Mouse (Mus musculus) embryonic facial prominence, embryonic 13.5 days (tissue): ENCODE measurements around the gene Gpn2. TPM values are rescaled to one million over a fixed set of nuclear protein-coding genes. Genes with fewer than 3 reads are reported as not detected.

ENCODE experiments used
- ATAC-seq: fragments of 200-750 bp; cut with Nextera tagmentation; 2 replicates; pipeline ENCODE4 v1.8.0; 2017; ENCODE audit warnings: low read depth; ENCODE audit not compliant: insufficient number of reproducible peaks, insufficient read depth, low FRiP score, low TSS enrichment
- H3K27ac ChIP-seq: fragments of 300-500 bp; sonication (generic); 2 replicates; pipeline ENCODE4 v1.5.1; 2015; ENCODE audit warnings: moderate library complexity, mild to moderate bottlenecking, inconsistent platforms
- H3K27me3 ChIP-seq: fragments of 300-500 bp; sonication (generic); 2 replicates; pipeline ENCODE4 v1.6.1; 2015; ENCODE audit warnings: mild to moderate bottlenecking, inconsistent platforms
- H3K36me3 ChIP-seq: fragments of 300-500 bp; sonication (generic); 2 replicates; pipeline ENCODE4 v1.6.1; 2015; ENCODE audit warnings: mild to moderate bottlenecking, inconsistent platforms
- H3K4me1 ChIP-seq: fragments of 300-500 bp; sonication (generic); 2 replicates; pipeline ENCODE4 v1.6.1; 2015; ENCODE audit warnings: inconsistent platforms
- H3K4me2 ChIP-seq: fragments of 300-500 bp; sonication (generic); 2 replicates; pipeline ENCODE4 v1.6.1; 2015; ENCODE audit warnings: moderate library complexity, mild to moderate bottlenecking, inconsistent platforms
- H3K4me3 ChIP-seq: fragments of 300-500 bp; sonication (generic); 2 replicates; pipeline ENCODE4 v1.5.1; 2015; ENCODE audit warnings: mild to moderate bottlenecking, inconsistent platforms
- H3K9ac ChIP-seq: fragments of 300-500 bp; sonication (generic); 2 replicates; pipeline ENCODE4 v1.6.1; 2015; ENCODE audit warnings: mild to moderate bottlenecking, inconsistent platforms
- H3K9me3 ChIP-seq: fragments of 300-500 bp; sonication (generic); 2 replicates; pipeline ENCODE4 v1.6.1; 2016; ENCODE audit warnings: inconsistent platforms
- WGBS: fragments of 180-500 bp; shearing (Covaris S2); methylation state at CpG from one replicate; pipeline ENCODE4 v1.1.7; 2015; ENCODE audit warnings: mixed read lengths; 5-methylcytosine and 5-hydroxymethylcytosine counted together
- polyA plus RNA-seq: library from polyadenylated mRNA; unstranded; fragments of >200 nt; fragmentation: Nextera tagmentation; extraction: Ambion mirVana; gene quantifications from 2 replicates; pipeline ENCODE4 v1.2.1, GENCODE M21; 2015

Gene Gpn2
- polyA plus RNA-seq, 1 experiment from 2014 or later, result 21.2 TPM

DNA sequence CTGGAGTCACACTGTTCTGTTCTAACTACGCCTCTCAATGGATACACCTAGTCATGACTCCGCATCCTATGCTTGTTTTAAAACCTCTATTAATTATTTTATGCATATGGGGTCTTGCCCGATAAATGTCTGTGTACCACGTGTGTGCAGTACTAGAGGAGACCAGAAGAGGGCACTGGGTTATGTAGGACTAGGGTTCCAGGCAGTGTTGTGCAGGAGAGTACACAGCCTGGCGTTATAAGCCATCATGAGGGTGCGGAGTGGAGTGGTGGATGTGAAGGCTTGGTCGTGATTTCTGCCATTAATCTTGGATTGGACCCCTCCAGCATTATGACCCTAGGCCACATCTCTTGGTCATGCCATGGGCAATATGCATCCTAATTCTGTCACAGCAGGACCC lies 28.3 kb downstream of the Gpn2 start:
- 97% methylated on average over 7 of the region's 7 CpGs for WGBS
- Histone ChIP-seq H3K9me3 (no peaks in the 10 kb centered on the region; the same call in 1 of the 2 replicates), H3K4me2 (no peak overlapping the region), H3K9ac (no peak overlapping the region), H3K4me3 (no peak overlapping the region), H3K27ac (no peak overlapping the region), H3K27me3 (no peaks in the 10 kb centered on the region), H3K4me1 (no peaks in the 10 kb centered on the region), H3K36me3 (peaks cover 84% of the 10 kb centered on the region)
- ATAC-seq, result no peak

DNA sequence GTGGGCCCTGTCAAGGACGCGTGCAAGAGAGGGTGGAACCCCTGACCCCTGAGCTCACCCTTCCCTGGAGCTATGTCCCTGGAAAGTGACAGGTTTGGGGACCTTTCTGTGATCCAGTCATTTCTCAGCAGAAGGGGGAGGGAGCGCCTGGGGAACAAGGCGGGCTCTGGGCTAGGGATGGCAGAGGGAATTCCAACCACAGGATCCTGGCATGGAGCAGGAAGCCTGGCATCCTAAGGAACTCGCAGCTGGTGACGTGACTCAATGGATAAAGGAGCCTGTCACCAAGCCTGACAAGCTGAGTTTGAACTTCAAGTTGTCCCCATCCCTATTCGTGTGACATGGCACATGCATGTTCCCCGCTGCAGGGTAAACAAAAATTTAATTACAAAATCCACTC lies 28.9 kb downstream of the Gpn2 start:
- peaks cover 85% of the 10 kb centered on the region for H3K36me3 ChIP-seq
- no peak overlapping the region for H3K9ac ChIP-seq
- no peak overlapping the region for H3K27ac ChIP-seq
- H3K4me1 ChIP-seq, result no peaks in the 10 kb centered on the region
- WGBS, result 89% methylated on average over 8 of the region's 8 CpGs
- H3K27me3 ChIP-seq, result no peaks in the 10 kb centered on the region
- H3K9me3 ChIP-seq, result no peaks in the 10 kb centered on the region; the same call in 1 of the 2 replicates
- no peak overlapping the region for H3K4me3 ChIP-seq
- H3K4me2 ChIP-seq, result no peak overlapping the region
- no peak for ATAC-seq

DNA sequence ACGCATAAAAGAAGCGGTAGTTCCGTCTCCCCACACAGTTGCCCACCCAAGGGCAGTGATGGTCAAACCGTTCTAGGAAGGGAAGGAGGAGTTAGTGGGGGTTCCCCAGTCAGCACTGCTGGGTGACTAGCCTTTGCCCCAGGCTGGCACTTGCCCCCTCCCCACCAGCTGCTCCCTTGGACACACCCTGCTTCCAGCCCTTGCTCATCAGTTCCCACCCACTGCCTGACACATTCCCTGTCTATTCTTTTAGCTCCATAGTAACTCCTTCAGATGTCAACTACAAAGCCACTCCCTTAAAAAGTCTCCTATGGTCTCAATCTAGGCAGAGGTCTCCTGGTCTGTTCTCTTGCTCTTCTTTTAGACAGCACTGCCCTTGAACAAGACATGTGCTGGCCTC lies 29.7 kb downstream of the Gpn2 start:
- ATAC-seq, result no peak
- Histone ChIP-seq H3K4me1 (no peaks in the 10 kb centered on the region), H3K27ac (no peak overlapping the region), H3K9me3 (no peaks in the 10 kb centered on the region; the same call in 1 of the 2 replicates), H3K4me3 (no peak overlapping the region), H3K27me3 (no peaks in the 10 kb centered on the region), H3K9ac (no peak overlapping the region), H3K36me3 (peaks cover 79% of the 10 kb centered on the region), H3K4me2 (no peak overlapping the region)
- WGBS, result 93% methylated on average over 4 of the region's 4 CpGs

DNA sequence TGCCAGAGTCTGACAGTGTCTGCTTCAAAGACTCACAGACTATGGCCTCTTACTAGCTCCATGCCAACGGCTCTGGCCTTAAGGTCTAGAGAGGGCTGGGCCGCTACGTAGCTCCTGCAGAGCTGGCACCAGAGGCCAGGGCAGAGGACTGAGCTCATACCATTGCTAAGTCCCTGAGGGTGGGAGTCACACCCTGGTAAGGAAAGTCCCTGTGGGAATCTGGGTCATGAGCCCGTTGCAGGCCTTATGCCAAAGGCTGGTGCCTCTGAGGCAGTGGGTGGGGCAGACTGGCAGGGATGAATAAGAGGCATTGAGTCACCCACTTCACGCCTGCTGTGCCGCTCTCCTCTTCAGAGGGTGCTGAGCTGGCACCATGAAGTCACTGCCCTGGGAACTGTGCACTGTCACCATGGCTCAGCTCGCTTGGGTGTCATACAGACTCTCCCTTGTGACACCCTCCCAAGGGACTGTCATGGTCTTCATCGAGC lies 30.2 kb downstream of the Gpn2 start:
- Histone ChIP-seq H3K9me3 (no peaks in the 10 kb centered on the region; the same call in 1 of the 2 replicates), H3K27ac (no peak overlapping the region), H3K4me3 (no peak overlapping the region), H3K36me3 (peaks cover 81% of the 10 kb centered on the region), H3K4me2 (no peak overlapping the region), H3K27me3 (no peaks in the 10 kb centered on the region), H3K4me1 (no peaks in the 10 kb centered on the region), H3K9ac (no peak overlapping the region)
- no peak; the same call in 1 of the 2 replicates for ATAC-seq
- 92% methylated on average over 8 of the region's 8 CpGs for WGBS

DNA sequence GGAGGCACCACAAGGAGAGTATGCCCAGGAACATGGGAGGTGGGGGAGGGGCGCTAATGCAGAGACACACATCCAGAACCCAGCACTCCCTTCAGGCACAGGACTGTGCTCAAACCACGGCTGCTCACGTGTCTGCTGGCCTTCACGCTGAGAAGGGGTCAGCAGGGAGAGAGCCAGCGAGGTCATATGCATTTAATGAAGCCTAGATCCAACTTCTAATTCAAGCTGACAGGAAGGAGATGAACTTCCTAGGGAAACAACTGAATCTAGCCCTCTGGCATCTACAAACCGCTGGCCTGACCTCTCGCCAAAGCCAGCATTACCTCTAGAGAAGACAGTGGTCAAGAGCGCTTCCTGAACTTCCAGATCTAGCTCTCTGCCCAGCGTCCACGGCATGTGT lies 31.3 kb downstream of the Gpn2 start:
- H3K4me3 ChIP-seq, result no peak overlapping the region
- no peak overlapping the region for H3K9ac ChIP-seq
- WGBS, result 64% methylated on average over 10 of the region's 10 CpGs
- no peak overlapping the region; the same call in 1 of the 2 replicates for H3K27ac ChIP-seq
- ATAC-seq, result no peak
- no peaks in the 10 kb centered on the region for H3K27me3 ChIP-seq
- H3K9me3 ChIP-seq, result no peaks in the 10 kb centered on the region; the same call in 1 of the 2 replicates
- no peak overlapping the region for H3K4me2 ChIP-seq
- H3K36me3 ChIP-seq, result peaks cover 79% of the 10 kb centered on the region
- H3K4me1 ChIP-seq, result no peaks in the 10 kb centered on the region

DNA sequence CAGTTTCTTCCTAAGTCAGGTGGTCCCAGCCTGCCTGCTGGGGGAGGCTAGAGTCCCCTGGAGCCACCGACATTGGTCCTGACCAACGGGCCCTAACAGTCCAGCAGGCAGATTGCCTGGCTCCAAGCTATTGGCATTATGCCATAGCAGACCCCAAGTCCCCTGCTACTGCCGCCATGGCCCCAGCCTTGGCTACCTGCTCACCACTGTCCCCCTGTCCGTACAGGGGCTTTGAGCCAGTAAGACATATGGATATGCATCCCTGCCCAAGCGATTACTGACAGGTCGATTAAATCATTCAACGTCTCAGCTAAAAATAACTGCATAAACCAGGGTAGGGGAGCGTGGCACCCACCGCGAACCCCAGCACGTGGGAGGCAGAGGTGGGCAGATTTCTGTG lies 33.8 kb downstream of the Gpn2 start:
- Histone ChIP-seq H3K36me3 (peaks cover 65% of the 10 kb centered on the region), H3K4me3 (no peak overlapping the region), H3K27ac (no peak overlapping the region), H3K9ac (no peak overlapping the region), H3K9me3 (no peaks in the 10 kb centered on the region), H3K4me1 (no peaks in the 10 kb centered on the region; the same call in 1 of the 2 replicates), H3K27me3 (no peaks in the 10 kb centered on the region), H3K4me2 (no peak overlapping the region)
- WGBS, result 93% methylated on average over 11 of the region's 11 CpGs
- no peak for ATAC-seq

DNA sequence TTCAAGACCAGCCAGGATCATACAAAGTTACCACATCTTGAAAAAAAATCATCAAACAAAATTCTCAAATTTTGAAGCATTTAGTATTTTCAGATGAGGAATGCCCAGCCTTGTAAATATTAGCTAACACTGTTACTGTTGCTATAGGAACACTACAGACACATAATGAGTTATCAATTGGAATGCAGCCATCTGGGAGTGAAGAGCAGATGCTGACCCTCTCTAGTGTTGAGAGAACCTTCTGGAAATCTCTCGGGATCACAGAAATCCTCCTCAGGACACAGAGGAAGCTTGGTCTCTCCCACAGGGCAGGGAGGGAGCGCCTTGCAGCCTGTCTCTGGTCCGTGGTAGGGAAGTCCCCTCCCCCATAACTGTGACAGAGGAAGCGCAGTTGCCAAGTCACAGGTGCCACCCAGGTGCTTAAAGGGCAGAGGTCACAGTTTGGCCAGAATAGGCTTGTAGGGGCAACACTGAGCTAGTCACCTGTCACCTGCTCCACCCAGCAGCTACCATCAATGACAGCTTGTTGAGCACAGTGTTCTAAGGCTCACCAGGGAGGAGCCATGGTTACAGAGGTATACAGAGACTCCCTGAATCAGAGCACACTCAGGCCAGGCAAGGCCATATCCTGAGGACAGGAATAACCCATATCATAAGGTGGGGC lies 35.4 kb downstream of the Gpn2 start:
- Histone ChIP-seq H3K4me1 (no peaks in the 10 kb centered on the region; the same call in 1 of the 2 replicates), H3K27ac (no peak overlapping the region), H3K4me3 (no peak overlapping the region), H3K27me3 (no peaks in the 10 kb centered on the region), H3K9ac (no peak overlapping the region), H3K9me3 (no peaks in the 10 kb centered on the region), H3K4me2 (no peak overlapping the region), H3K36me3 (peaks cover 61% of the 10 kb centered on the region)
- ATAC-seq, result no peak
- WGBS, result 74% methylated on average over 4 of the region's 4 CpGs

DNA sequence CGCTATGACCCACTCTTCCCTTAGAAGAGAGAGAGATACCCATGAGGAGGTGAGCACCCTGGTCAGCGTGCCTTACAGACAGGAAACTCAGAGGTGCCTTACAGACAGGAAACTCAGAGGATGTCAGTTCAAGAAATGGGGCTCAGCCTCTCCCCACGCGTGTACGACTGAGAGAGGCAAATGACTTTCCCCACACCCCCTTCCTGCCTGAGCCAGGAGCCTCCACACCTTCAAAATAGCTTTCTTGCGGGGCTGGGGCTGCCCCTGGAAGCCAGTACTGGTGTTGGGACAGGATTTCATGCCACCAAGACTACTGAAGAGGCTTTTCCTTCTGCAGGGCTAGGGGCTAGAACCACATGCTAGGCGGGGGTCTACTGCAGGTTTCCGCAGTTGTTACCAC lies 36.5 kb downstream of the Gpn2 start:
- Histone ChIP-seq H3K9ac (no peak overlapping the region), H3K4me1 (no peaks in the 10 kb centered on the region; the same call in 1 of the 2 replicates), H3K36me3 (peaks cover 61% of the 10 kb centered on the region), H3K27me3 (no peaks in the 10 kb centered on the region), H3K4me2 (no peak overlapping the region), H3K4me3 (no peak overlapping the region), H3K27ac (no peak overlapping the region), H3K9me3 (no peaks in the 10 kb centered on the region)
- WGBS, result 81% methylated on average over 8 of the region's 8 CpGs
- ATAC-seq, result no peak

DNA sequence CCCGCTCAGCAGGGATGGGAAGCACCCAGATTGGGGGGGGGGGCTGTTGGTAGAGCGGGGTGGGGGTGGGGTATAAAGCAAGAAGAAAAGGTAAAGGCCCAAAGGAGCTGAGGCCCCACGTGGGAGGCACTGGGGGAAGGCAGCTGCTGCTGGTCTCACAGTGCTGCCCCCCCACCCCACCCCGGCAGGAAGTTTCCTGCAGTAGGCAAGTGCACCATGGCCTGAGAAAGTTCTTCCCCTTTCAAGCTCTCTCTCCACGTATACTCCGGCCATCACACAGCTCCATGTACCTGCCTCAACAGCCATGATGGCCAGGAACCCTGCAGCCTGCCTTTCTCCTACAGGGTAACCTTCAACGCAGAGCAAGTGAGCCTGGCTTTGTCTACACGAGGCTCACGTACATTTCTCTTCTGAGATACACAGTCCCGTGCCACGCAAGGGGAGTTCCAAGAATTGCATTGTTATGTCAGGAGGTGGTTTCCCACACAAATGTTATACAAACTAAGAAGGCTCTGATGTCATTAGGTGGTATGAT lies 38.1 kb downstream of the Gpn2 start:
- H3K9ac ChIP-seq, result no peak overlapping the region
- no peaks in the 10 kb centered on the region for H3K9me3 ChIP-seq
- H3K27ac ChIP-seq, result no peak overlapping the region
- H3K4me3 ChIP-seq, result no peak overlapping the region
- ATAC-seq, result no peak
- WGBS, result 78% methylated on average over 11 of the region's 11 CpGs
- H3K4me2 ChIP-seq, result no peak overlapping the region
- H3K4me1 ChIP-seq, result no peaks in the 10 kb centered on the region; the same call in 1 of the 2 replicates
- H3K36me3 ChIP-seq, result peaks cover 61% of the 10 kb centered on the region
- no peaks in the 10 kb centered on the region for H3K27me3 ChIP-seq

DNA sequence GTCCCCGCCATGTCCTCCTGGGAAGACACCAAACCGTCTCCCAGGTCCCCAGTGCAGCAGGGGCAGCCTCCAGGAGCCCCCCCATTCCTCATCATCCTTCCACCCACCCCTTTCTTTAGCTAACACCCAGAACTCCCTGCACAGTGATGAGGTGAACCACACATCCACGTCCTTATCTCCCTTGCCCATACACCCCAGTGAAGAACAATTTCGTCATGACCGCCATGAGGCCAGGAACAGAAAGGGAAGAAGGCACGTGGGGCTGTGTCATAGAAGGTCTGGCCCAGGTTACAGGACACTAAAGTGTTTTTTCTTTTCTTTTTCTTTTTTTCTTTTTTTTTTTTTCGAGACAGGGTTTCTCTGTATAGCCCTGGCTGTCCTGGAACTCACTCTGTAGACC lies 40.7 kb downstream of the Gpn2 start:
- no peak overlapping the region for H3K27ac ChIP-seq
- no peaks in the 10 kb centered on the region for H3K27me3 ChIP-seq
- no peak overlapping the region for H3K9ac ChIP-seq
- no peaks in the 10 kb centered on the region for H3K9me3 ChIP-seq
- H3K4me3 ChIP-seq, result no peak overlapping the region
- no peak for ATAC-seq
- 88% methylated on average over 7 of the region's 7 CpGs for WGBS
- H3K4me2 ChIP-seq, result no peak overlapping the region
- H3K36me3 ChIP-seq, result peaks cover 47% of the 10 kb centered on the region
- H3K4me1 ChIP-seq, result no peaks in the 10 kb centered on the region; the same call in 1 of the 2 replicates

DNA sequence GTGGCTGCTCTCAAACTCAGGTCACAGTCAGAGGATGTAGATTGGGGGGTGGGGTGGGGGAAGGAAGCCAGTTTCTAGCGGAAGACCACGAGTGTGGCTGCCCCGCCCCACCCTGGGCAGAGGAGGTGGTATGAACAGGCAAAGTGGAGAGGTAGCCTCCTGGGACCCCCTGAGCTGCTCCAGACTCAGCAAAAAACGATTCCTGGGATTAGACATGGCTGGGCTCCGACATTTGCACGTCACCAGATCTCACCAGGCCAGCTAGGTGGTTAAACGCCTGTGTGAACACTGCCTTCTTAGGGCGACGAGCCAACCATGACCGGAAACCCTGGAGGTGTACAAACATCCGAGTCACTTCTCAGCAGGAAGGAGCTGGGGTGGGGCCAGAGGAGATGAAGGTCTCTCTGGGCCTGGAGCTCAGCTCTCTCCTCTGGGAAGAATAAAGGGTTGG lies 41.5 kb downstream of the Gpn2 start:
- H3K9ac ChIP-seq, result 0 out of 2 replicates have a peak overlapping the region, but pooled peaks have one; percentile 16
- H3K27me3 ChIP-seq, result no peaks in the 10 kb centered on the region
- H3K4me1 ChIP-seq, result peaks cover 6% of the 10 kb centered on the region
- peaks cover 46% of the 10 kb centered on the region for H3K36me3 ChIP-seq
- no peak for ATAC-seq
- H3K9me3 ChIP-seq, result no peaks in the 10 kb centered on the region
- H3K4me2 ChIP-seq, result no peak overlapping the region
- H3K4me3 ChIP-seq, result no peak overlapping the region
- peak overlapping the region; percentile 28; the same call in 1 of the 2 replicates for H3K27ac ChIP-seq
- 43% methylated on average over 11 of the region's 11 CpGs for WGBS

DNA sequence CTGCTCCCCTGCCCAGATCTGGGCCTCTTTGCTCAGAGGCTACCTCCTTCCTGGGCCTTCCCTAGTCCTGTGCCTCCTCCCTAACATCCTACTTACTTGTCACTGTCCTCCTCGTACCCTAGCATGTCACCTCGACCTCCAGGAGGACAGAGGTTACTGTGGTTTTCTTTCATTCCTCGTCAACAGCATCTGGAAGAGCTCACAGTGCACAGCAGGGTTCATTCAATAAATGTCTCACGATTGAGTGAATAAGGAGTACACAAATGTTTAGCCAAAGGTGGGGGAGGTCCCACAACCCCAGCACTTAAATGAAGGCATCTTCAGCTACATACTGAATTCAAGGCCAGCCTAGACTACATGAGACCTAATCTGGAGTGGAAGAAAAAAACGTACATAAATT lies 42.1 kb downstream of the Gpn2 start:
- 51% methylated on average over 5 of the region's 5 CpGs for WGBS
- H3K4me1 ChIP-seq, result peaks cover 11% of the 10 kb centered on the region
- peak overlapping the region; percentile 48 for H3K27ac ChIP-seq
- 0 out of 2 replicates have a peak overlapping the region, but pooled peaks have one; percentile 16 for H3K9ac ChIP-seq
- H3K36me3 ChIP-seq, result peaks cover 41% of the 10 kb centered on the region
- H3K27me3 ChIP-seq, result no peaks in the 10 kb centered on the region
- H3K4me2 ChIP-seq, result no peak overlapping the region
- H3K4me3 ChIP-seq, result no peak overlapping the region
- no peaks in the 10 kb centered on the region for H3K9me3 ChIP-seq
- ATAC-seq, result no peak
